Mouse (Mus musculus): Measurements from ENCODE around the gene Foxq1. TPM values are rescaled to one million over a fixed set of nuclear protein-coding genes. Genes with fewer than 3 reads are reported as not detected.

Gene Foxq1
- polyA plus RNA-seq, 1 experiment, result 5.0 TPM

DNA sequence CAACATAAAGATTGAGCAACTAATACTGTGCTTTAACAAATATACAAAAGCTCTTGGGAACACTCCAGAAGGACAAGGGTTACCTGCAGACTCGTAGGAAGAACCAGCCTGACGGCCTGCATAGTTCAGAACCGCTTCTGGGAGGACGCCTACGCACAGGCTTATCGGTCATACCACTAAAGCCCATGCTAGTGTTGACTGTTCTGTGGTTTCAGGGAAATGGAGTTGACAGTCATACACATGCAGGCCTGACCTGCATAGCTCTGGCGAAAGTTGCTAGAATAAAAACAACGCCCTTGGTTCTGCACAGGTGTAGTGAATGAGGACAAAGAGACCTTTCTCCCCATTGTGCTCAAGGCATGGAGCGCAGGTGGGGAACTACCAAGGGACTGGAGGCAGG lies 8.3 kb upstream of the Foxq1 start:
- DNase-seq (ENCODE audit: low read depth), result no peak
- TF ChIP-seq POLR2A (IDR thresholded peaks at IDR 0.05; ENCODE audit: borderline replicate concordance, extremely low read depth, insufficient read depth, insufficient read length, poor library complexity, severe bottlenecking) (no peak), CTCF (IDR thresholded peaks at IDR 0.05; ENCODE audit: borderline replicate concordance, extremely low read depth, insufficient read depth, insufficient read length) (no peak)

DNA sequence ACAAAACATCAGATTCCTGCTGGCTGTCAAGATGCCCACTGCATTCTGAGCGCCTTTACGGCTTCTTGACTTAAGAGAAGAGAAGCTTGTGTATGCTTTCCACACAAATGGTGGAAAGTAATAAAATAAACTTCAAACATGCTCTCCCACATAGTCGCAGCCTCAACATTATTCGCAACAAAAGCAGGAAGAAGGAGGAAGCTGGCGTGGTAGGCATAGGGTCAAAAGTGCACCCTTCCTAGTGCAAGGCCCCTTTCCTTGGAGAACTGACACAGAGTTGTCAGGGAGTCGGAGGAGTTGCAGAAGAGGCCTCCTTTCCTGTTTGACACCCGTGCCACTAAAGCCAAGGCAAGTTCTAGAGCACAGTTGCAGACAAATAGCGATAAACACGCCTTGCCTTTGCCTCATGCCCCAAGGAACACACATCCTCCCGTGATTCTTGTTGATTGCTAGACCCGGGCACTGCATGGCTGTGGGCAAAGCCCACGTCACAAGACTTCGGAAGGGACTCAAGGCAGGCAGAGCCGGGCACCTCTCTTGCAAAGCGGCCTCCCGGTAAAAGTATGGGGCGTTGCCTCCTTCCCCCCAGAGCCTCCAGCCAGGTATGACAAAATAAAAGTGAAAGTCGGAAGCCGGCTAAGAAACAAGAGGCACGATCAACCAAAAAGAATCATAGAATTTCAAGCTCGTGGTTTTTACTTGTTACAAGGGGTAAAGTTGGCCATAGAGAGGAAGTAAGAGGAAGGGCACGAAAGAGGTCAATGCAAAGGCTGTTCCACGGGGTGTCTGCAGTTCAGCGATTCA lies 1.2 kb downstream of the Foxq1 start:
- no peak for TF ChIP-seq POLR2A (IDR thresholded peaks at IDR 0.05; ENCODE audit: borderline replicate concordance, extremely low read depth, insufficient read depth, insufficient read length, poor library complexity, severe bottlenecking)
- TF ChIP-seq CTCF (IDR thresholded peaks at IDR 0.05; ENCODE audit: borderline replicate concordance, extremely low read depth, insufficient read depth, insufficient read length), result no peak
- peak; percentile 17 for DNase-seq (ENCODE audit: low read depth)

GRCm38 (mm10) chr13:31557768-31558520 lies 2.0 kb downstream of the Foxq1 start:
- peak; percentile 35 for DNase-seq (ENCODE audit: low read depth)

GRCm38 (mm10) chr13:31558521-31559418 lies 2.8 kb downstream of the Foxq1 start, which contains the start of gene A530084C06Rik:
A530084C06Rik (minus strand) TSS chr13:31559333.
- DNase-seq (ENCODE audit: low read depth), result peak; percentile 45
- no peak for TF ChIP-seq POLR2A (IDR thresholded peaks at IDR 0.05; ENCODE audit: borderline replicate concordance, extremely low read depth, insufficient read depth, insufficient read length, poor library complexity, severe bottlenecking)
- no peak for TF ChIP-seq CTCF (IDR thresholded peaks at IDR 0.05; ENCODE audit: borderline replicate concordance, extremely low read depth, insufficient read depth, insufficient read length)

More at GRCm38 (mm10) chr13:31557768-31558520, 2.0 kb downstream of the Foxq1 start:
- TF ChIP-seq CTCF (IDR thresholded peaks at IDR 0.05; ENCODE audit: borderline replicate concordance, extremely low read depth, insufficient read depth, insufficient read length) (no peak), POLR2A (IDR thresholded peaks at IDR 0.05; ENCODE audit: borderline replicate concordance, extremely low read depth, insufficient read depth, insufficient read length, poor library complexity, severe bottlenecking) (no peak)

DNA sequence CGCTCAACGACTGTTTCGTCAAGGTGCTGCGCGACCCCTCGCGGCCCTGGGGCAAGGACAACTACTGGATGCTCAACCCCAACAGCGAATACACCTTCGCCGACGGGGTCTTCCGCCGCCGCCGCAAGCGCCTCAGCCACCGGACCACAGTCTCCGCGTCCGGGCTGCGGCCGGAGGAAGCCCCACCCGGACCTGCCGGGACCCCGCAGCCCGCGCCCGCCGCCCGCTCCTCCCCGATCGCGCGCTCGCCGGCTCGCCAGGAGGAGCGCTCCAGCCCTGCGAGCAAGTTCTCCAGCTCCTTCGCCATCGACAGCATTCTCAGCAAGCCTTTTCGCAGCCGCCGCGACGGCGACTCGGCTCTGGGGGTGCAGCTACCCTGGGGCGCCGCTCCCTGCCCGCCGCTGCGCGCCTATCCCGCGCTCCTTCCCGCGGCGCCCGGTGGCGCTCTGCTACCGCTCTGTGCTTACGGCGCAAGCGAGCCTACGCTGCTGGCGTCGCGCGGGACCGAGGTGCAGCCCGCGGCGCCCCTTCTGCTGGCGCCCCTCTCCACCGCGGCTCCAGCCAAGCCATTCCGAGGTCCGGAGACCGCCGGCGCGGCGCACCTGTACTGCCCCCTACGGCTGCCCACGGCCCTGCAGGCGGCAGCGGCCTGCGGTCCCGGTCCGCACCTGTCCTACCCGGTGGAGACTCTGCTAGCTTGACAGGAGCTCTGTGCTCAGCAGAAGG lies 3.6 kb downstream of the Foxq1 start:
- peak; percentile 71 for TF ChIP-seq CTCF (IDR thresholded peaks at IDR 0.05; ENCODE audit: borderline replicate concordance, extremely low read depth, insufficient read depth, insufficient read length)
- TF ChIP-seq POLR2A (IDR thresholded peaks at IDR 0.05; ENCODE audit: borderline replicate concordance, extremely low read depth, insufficient read depth, insufficient read length, poor library complexity, severe bottlenecking), result no peak
- DNase-seq (ENCODE audit: low read depth), result peak; percentile 64

DNA sequence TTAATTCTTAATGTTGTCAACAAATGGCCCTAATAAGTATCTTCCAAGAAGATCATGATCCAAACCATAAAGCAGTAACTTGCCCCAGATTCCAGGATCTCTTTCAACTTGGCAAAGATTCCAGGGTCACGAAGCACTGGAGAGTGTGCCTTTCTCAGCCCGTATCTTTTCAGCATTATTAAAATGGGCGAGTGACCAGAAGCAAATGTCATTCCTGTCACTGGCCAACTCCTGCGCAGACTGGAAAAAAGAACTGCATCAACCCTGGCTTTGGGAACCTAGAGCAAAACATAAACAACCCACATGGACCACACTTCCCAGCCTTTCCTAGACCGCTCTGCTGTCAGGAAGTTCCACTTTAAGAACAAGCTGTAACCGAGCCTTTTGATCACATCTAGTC lies 8.5 kb downstream of the Foxq1 start:
- TF ChIP-seq POLR2A (IDR thresholded peaks at IDR 0.05; ENCODE audit: borderline replicate concordance, extremely low read depth, insufficient read depth, insufficient read length, poor library complexity, severe bottlenecking), result no peak
- TF ChIP-seq CTCF (IDR thresholded peaks at IDR 0.05; ENCODE audit: borderline replicate concordance, extremely low read depth, insufficient read depth, insufficient read length), result no peak
- no peak for DNase-seq (ENCODE audit: low read depth)

DNA sequence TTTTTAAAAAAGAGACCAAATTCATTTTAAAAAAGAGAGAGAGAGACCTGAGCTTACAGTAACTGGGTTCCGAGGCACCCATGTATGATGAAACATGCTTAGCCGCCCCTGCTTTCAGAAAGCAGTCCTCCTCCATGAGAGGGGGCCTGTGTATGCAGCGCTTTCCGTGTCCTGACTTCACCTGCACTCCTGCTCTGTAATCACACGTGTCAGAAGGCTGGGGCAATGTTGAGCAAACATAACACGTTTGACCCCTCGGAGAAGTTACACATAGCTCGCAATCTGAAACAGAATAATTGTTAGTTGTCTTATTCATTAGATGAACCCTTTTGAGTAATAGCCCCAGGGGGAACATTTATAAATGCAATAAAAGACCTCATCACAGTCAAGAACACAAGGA lies 11.2 kb downstream of the Foxq1 start:
- DNase-seq (ENCODE audit: low read depth), result no peak
- TF ChIP-seq POLR2A (IDR thresholded peaks at IDR 0.05; ENCODE audit: borderline replicate concordance, extremely low read depth, insufficient read depth, insufficient read length, poor library complexity, severe bottlenecking) (no peak), CTCF (IDR thresholded peaks at IDR 0.05; ENCODE audit: borderline replicate concordance, extremely low read depth, insufficient read depth, insufficient read length) (no peak)

GRCm38 (mm10) chr13:31567617-31568294 lies 11.8 kb downstream of the Foxq1 start:
- TF ChIP-seq POLR2A (IDR thresholded peaks at IDR 0.05; ENCODE audit: borderline replicate concordance, extremely low read depth, insufficient read depth, insufficient read length, poor library complexity, severe bottlenecking) (no peak), CTCF (IDR thresholded peaks at IDR 0.05; ENCODE audit: borderline replicate concordance, extremely low read depth, insufficient read depth, insufficient read length) (no peak)

DNA sequence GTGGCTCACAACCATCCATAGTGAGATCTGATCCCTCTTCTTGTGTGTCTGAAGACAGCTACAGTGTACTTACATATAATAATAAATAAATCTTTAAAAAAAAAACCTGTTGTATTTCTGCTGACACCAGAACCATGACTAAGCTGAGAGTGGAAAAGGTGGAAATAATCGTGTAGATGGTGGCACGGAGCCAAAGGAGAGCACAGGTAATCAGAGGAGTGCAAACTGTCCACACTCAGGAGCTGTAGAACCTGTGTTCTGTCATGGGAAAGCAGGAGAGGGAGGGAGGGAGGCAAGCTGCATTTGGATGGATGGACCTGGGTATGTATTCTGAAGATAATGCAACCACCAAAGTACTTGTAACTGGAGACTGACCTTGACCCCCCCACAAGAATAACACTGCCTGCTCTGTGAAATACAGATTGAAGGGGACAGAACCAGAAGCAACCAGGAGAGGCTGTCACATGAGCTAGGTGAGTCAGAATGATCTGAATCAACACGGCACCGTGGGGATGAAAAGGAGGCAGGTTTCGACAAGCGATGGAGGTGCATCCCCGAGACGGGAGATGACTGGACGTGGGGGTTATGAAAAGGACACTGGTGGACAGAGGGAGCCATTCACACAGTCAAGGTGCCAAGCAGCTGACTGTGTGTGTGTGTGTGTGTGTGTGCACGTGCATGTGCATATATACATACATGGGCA lies 17.0 kb downstream of the Foxq1 start:
- DNase-seq (ENCODE audit: low read depth), result no peak

More at GRCm38 (mm10) chr13:31567617-31568294, 11.8 kb downstream of the Foxq1 start:
- DNase-seq (ENCODE audit: low read depth), result no peak

More for the DNA sequence above, 17.0 kb downstream of the Foxq1 start:
- TF ChIP-seq CTCF (IDR thresholded peaks at IDR 0.05; ENCODE audit: borderline replicate concordance, extremely low read depth, insufficient read depth, insufficient read length), result no peak
